Mouse (Mus musculus): ENCODE measurements around the gene 2610044O15Rik8. TPM values are rescaled to one million over a fixed set of nuclear protein-coding genes. Genes with fewer than 3 reads are reported as not detected.

The 2610044O15Rik8 gene
- total RNA-seq (2023; ENCODE audit: inconsistent age) = 5.3 to 11.5 TPM (median 9.6 TPM) in 4 replicates

GRCm38 (mm10) chr8:129234027-129234733 lies at the start of gene 2610044O15Rik8:
2610044O15Rik8 (minus strand) TSS chr8:129234406.

Other genes with a start within 250 kb of the 2610044O15Rik8 start
- gene Ccdc7a, start 168.9 kb downstream of the 2610044O15Rik8 start, total RNA-seq (2023; ENCODE audit: inconsistent age) = not detected in 4 replicates
- gene Ccdc7b, start 167.3 kb downstream of the 2610044O15Rik8 start, total RNA-seq (2023; ENCODE audit: inconsistent age) = not detected in 4 replicates
- gene Gm10999, start 102.7 kb downstream of the 2610044O15Rik8 start, total RNA-seq (2023; ENCODE audit: inconsistent age) = not detected in 4 replicates

All from B cell, adult (primary cell).